In the genomic region with DNA sequence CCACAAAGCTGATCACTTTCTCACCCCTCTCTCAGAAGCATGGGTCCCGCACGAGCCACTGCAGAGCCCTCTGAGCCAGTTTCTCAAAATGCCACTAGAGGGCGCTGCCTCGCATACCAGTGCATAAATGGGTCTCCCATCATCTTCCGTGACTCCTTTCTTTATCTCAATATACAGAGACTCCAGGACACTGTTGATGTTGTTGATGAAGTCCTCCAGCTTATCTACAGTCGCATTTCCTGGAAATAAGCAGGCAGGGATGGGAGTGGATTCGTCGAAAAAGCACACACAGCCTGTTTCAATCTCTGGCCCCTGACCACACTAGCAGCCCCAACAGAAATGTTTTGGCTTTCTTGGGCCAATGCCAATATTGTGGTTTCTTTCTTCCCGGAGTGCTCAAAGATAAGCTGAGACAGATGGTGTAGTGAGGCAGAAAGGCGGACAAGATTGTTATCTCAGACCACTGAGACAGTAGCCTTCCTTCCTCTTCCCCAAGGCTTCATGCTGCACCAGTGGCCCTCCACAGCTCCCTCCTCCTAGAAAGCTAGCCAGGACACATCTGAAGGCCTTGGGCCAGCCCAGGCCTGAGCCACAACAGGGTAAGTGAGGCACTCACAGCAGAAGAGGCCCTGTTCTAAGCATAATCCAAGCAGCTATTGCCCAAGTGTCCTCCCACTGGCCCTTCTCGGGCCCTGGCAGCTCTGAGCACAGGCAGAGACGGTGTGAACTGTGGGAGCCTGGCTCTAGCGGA, we compare ENCODE assay signal across 8 mouse cellular contexts. TPM values are rescaled to one million over a fixed set of nuclear protein-coding genes. Genes with fewer than 3 reads are reported as not detected.
DNase-seq lines count a peak whose midpoint lies in the region; ATAC-seq and TF ChIP-seq lines count a peak whose summit lies in the region.

No protein-coding gene starts in this region.

- H3K36me3 ChIP-seq in heart, embryonic 11.5 days (ENCODE audit: control insufficient read depth, insufficient read depth, low read length): peaks cover 8% of the 10 kb centered on the region
- H3K36me3 ChIP-seq in kidney, embryonic 15.5 days: peaks cover 41% of the 10 kb centered on the region
- H3K36me3 ChIP-seq in liver, adult 2 months (ENCODE audit: control insufficient read depth, insufficient read depth, low read length): no peaks in the 10 kb centered on the region
- peaks cover 5% of the 10 kb centered on the region for H3K36me3 ChIP-seq in myocyte (ENCODE audit: control insufficient read depth, insufficient read depth)

- H3K4me3 ChIP-seq in bone marrow macrophage, adult 2 months (ENCODE audit: insufficient read depth, low read length): no peak overlapping the region
- H3K4me3 ChIP-seq in embryonic fibroblast, embryonic 13.5 days (ENCODE audit: insufficient read depth, low read length): no peak overlapping the region
- H3K4me3 ChIP-seq in heart, embryonic 11.5 days (ENCODE audit: low read depth, low read length): no peak overlapping the region
- no peak overlapping the region for H3K4me3 ChIP-seq in kidney, embryonic 15.5 days (replicated peaks)
- H3K4me3 ChIP-seq in liver, adult 2 months (ENCODE audit: insufficient read depth, low read depth, low read length): no peak overlapping the region
- H3K4me3 ChIP-seq in myocyte: no peak overlapping the region

- peak overlapping the region; percentile 25 for H3K27ac ChIP-seq in bone marrow macrophage, adult 2 months (ENCODE audit: insufficient read depth, low read depth, low read length)
- peak overlapping the region; percentile 70 for H3K27ac ChIP-seq in embryonic fibroblast, embryonic 13.5 days (ENCODE audit: insufficient read depth, low read length)
- peak overlapping the region; percentile 80; the same call in 1 of the 2 replicates for H3K27ac ChIP-seq in heart, embryonic 11.5 days (ENCODE audit: low read depth, low read length)
- H3K27ac ChIP-seq in kidney, embryonic 15.5 days: peak overlapping the region; percentile 90
- peak overlapping the region; percentile 61 for H3K27ac ChIP-seq in liver, adult 2 months (replicated peaks; ENCODE audit: insufficient read depth, low read depth, low read length)

- ATAC-seq in heart, embryonic 11.5 days (replicated peaks; ENCODE audit: insufficient number of reproducible peaks, low FRiP score, low TSS enrichment): peak; percentile 68
- ATAC-seq in kidney, embryonic 15.5 days (replicated peaks; ENCODE audit: low FRiP score): peak; percentile 65

- peak overlapping the region; percentile 36 for H3K4me2 ChIP-seq in heart, embryonic 11.5 days
- no peak overlapping the region for H3K4me2 ChIP-seq in kidney, embryonic 15.5 days
- peak overlapping the region; percentile 65 for H3K4me2 ChIP-seq in myocyte (ENCODE audit: low read depth)

- no peak for TF ChIP-seq POLR2A in bone marrow macrophage, adult 2 months (IDR thresholded peaks at IDR 0.05; ENCODE audit: borderline replicate concordance, low read depth, low read length)
- no peak for TF ChIP-seq POLR2A in embryonic fibroblast, embryonic 13.5 days (IDR thresholded peaks at IDR 0.05; ENCODE audit: low read depth, low read length)
- TF ChIP-seq POLR2A in liver, adult 2 months (IDR thresholded peaks at IDR 0.05; ENCODE audit: extremely low read depth, insufficient read depth, low read length): no peak
- no peak for TF ChIP-seq POLR2A in myocyte (IDR thresholded peaks at IDR 0.05; ENCODE audit: insufficient read length, low read depth)

- H3K9ac ChIP-seq in heart, embryonic 11.5 days (ENCODE audit: low read depth, low read length): 0 out of 2 replicates have a peak overlapping the region, but pooled peaks have one; percentile 52
- no peak overlapping the region for H3K9ac ChIP-seq in kidney, embryonic 15.5 days
- peak overlapping the region; percentile 8; the same call in 1 of the 2 replicates for H3K9ac ChIP-seq in liver, adult 2 months (ENCODE audit: low read depth, low read length)

- no peaks in the 10 kb centered on the region for H3K9me3 ChIP-seq in heart, embryonic 11.5 days (replicated peaks; ENCODE audit: control insufficient read depth, low read length)
- H3K9me3 ChIP-seq in kidney, embryonic 15.5 days (replicated peaks): no peaks in the 10 kb centered on the region

- H3K27me3 ChIP-seq in heart, embryonic 11.5 days (ENCODE audit: control insufficient read depth, insufficient read depth, low read length): no peaks in the 10 kb centered on the region
- H3K27me3 ChIP-seq in kidney, embryonic 15.5 days: no peaks in the 10 kb centered on the region
- no peaks in the 10 kb centered on the region for H3K27me3 ChIP-seq in liver, adult 2 months (ENCODE audit: control insufficient read depth, insufficient read depth, low read length)
- no peaks in the 10 kb centered on the region for H3K27me3 ChIP-seq in myocyte (ENCODE audit: control insufficient read depth, insufficient read depth, insufficient read length)

- peaks cover 17% of the 10 kb centered on the region for H3K4me1 ChIP-seq in bone marrow macrophage, adult 2 months (ENCODE audit: control insufficient read depth, insufficient read depth, low read length)
- peaks cover 6% of the 10 kb centered on the region for H3K4me1 ChIP-seq in embryonic fibroblast, embryonic 13.5 days (ENCODE audit: control insufficient read depth, insufficient read depth, low read length)
- H3K4me1 ChIP-seq in heart, embryonic 11.5 days (ENCODE audit: control insufficient read depth, insufficient read depth, low read length): peaks cover 36% of the 10 kb centered on the region
- peaks cover 50% of the 10 kb centered on the region for H3K4me1 ChIP-seq in kidney, embryonic 15.5 days
- H3K4me1 ChIP-seq in liver, adult 2 months (ENCODE audit: control insufficient read depth, insufficient read depth, low read length): peaks cover 3% of the 10 kb centered on the region; the same call in 1 of the 2 replicates

- peak; percentile 82 for TF ChIP-seq CTCF in bone marrow macrophage, adult 2 months (IDR thresholded peaks at IDR 0.05; ENCODE audit: low read depth, low read length)
- TF ChIP-seq CTCF in embryonic fibroblast, embryonic 13.5 days (IDR thresholded peaks at IDR 0.05; ENCODE audit: borderline replicate concordance, insufficient read depth, low read length): peak; percentile 61; the same call in 1 of the 2 replicates
- peak; percentile 86 for TF ChIP-seq CTCF in liver, adult 2 months (IDR thresholded peaks at IDR 0.05; ENCODE audit: low read depth, low read length)

- H3ac ChIP-seq in myocyte (ENCODE audit: control insufficient read depth, insufficient read length): no peak overlapping the region

- DNase-seq in B cell, adult 2 months: peak; percentile 84 to 85
- DNase-seq in liver, adult 2 months (ENCODE audit: extremely low read depth, low read depth, low spot score): peak; percentile 45
- DNase-seq in spleen, postnatal 4 days (ENCODE audit: low spot score in 2 of 2): peak; percentile 83 to 92

- 18% methylated on average over 13 of the region's 13 CpGs for WGBS in heart, embryonic 11.5 days (ENCODE audit: insufficient replicate concordance)
- 24% methylated on average over 13 of the region's 13 CpGs for WGBS in kidney, embryonic 15.5 days
- WGBS in liver, adult 2 months: 36% methylated on average over 13 of the region's 13 CpGs

- H3K79me2 ChIP-seq in liver, adult 2 months (ENCODE audit: control insufficient read depth, insufficient read depth, low read length): no peaks in the 10 kb centered on the region
- H3K79me2 ChIP-seq in myocyte (ENCODE audit: control insufficient read depth, insufficient read depth): no peaks in the 10 kb centered on the region

TF ChIP-seq in myocyte, 11 proteins besides CTCF, POLR2A, EP300 and RAD21:
- TF ChIP-seq REST (IDR thresholded peaks at IDR 0.05; ENCODE audit: insufficient read depth, insufficient read length) (no peak), TCF3 (IDR thresholded peaks at IDR 0.05; ENCODE audit: insufficient read length, low read depth) (no peak), E2F4 (IDR thresholded peaks at IDR 0.05; ENCODE audit: insufficient read depth) (no peak), POLR2AphosphoS2 (IDR thresholded peaks at IDR 0.05; ENCODE audit: insufficient read length, low read depth) (no peak), MYOG (IDR thresholded peaks at IDR 0.05; ENCODE audit: control insufficient read depth in 1 of 3, insufficient read depth in 1 of 3, insufficient read length in 2 of 3, low read depth in 2 of 3) (peak in 1 of 3 experiments; percentile 16), MYOD1 (IDR thresholded peaks at IDR 0.05; ENCODE audit: control insufficient read depth in 1 of 3, insufficient read length in 2 of 3, low read depth in 2 of 3) (peak in 2 of 3 experiments; percentile 59 to 62)
TF ChIP-seq in myocyte: peak in this region for 2.

RNA-seq across cellular contexts. Expression of gene Nsmce1, which starts 19.2 kb away (rescaled TPM):
- 31.9 and 34.1 TPM in 2 replicates for polyA plus RNA-seq in bone marrow macrophage, adult 2 months (2012; ENCODE audit: insufficient read depth, insufficient read length, missing spikeins)
- polyA plus RNA-seq in embryonic fibroblast, embryonic 13.5 days (2011; ENCODE audit: insufficient read length, low read depth, missing spikeins): 51.1 and 55.1 TPM in 2 replicates
- 111 TPM in 2 replicates for polyA plus RNA-seq in heart, embryonic 11.5 days (2014; fragmentation: Nextera tagmentation; extraction: Ambion mirVana)
- 143 TPM in 2 replicates for polyA plus RNA-seq in kidney, embryonic 15.5 days (2015; fragmentation: Nextera tagmentation; extraction: Ambion mirVana)
- total RNA-seq in liver, adult 2 months (2014; rRNA removed): 17.9 and 19.3 TPM in 2 replicates
- polyA plus RNA-seq in liver, adult 2 months (2012; rRNA removed): 17.9 and 19.9 TPM in 2 replicates
- 78.3 TPM for polyA plus RNA-seq in myocyte (2012; fragmentation: generic; extraction: Trizol)

RNA-seq across cellular contexts. Expression of gene Kdm8, which starts 27.7 kb away (rescaled TPM):
- polyA plus RNA-seq in bone marrow macrophage, adult 2 months (2012; ENCODE audit: insufficient read depth, insufficient read length, missing spikeins): 2.1 and 2.8 TPM in 2 replicates
- 3.7 and 4.1 TPM in 2 replicates for polyA plus RNA-seq in embryonic fibroblast, embryonic 13.5 days (2011; ENCODE audit: insufficient read length, low read depth, missing spikeins)
- 7.8 and 7.9 TPM in 2 replicates for polyA plus RNA-seq in heart, embryonic 11.5 days (2014; fragmentation: Nextera tagmentation; extraction: Ambion mirVana)
- polyA plus RNA-seq in kidney, embryonic 15.5 days (2015; fragmentation: Nextera tagmentation; extraction: Ambion mirVana): 11.8 and 13.7 TPM in 2 replicates
- total RNA-seq in liver, adult 2 months (2014; rRNA removed): 1.9 and 2.2 TPM in 2 replicates
- 2.0 and 2.4 TPM in 2 replicates for polyA plus RNA-seq in liver, adult 2 months (2012; rRNA removed)
- polyA plus RNA-seq in myocyte (2012; fragmentation: generic; extraction: Trizol): 4.0 TPM

Comparison
In these comparisons a context has a peak if more than half of its experiments do, and no peak if none do; other contexts are left out.
1. H3K27ac ChIP-seq: peak in every context shown above with its lines; median percentile 90 in kidney, embryonic 15.5 days; 80 in heart, embryonic 11.5 days; 70 in embryonic fibroblast, embryonic 13.5 days; 61 in liver, adult 2 months; 25 in bone marrow macrophage, adult 2 months.